Mouse (Mus musculus): ENCODE measurements around the gene Capn7.

DNA sequence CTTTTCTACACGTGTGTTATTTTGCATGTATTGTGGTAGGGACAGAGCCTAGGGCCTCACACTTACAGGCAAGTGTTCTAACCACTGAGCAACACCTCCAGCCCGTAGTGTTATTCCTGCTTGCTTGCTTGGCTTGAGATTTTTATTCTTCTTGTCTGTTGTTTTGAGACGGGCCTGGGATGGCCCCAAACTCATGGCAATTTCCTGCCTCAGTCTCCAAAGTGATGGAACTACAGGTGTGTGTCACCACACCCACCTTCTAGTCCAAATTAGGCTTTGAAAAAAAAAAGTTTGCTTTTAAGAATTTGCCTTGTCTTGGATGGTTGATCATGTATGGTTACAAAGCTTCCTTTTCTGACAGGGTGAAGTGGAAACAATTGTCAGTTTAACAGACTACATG lies 80.0 kb downstream of the Capn7 start:
- TF ChIP-seq CTCF (IDR thresholded peaks at IDR 0.05; ENCODE audit: low read depth) (no peak), EP300 (optimal IDR thresholded peaks at IDR 0.05) (no peak)

Measured in stomach, postnatal 0 days (tissue).